Mouse (Mus musculus) liver, embryonic 14 days (tissue): ENCODE results near the gene Epha10. TPM values are rescaled to one million over a fixed set of nuclear protein-coding genes. Genes with fewer than 3 reads are reported as not detected.

Experiments used
- polyA plus RNA-seq: library from polyadenylated mRNA; depleted of rRNA; stranded (reverse); fragments of >200 nt; gene quantifications from 2 replicates; pipeline ENCODE4 v1.2.3, GENCODE M21; 2012; rRNA removed

Gene Epha10
- polyA plus RNA-seq = 0.01 TPM in 1 of 2 replicates, not detected in the other

DNA sequence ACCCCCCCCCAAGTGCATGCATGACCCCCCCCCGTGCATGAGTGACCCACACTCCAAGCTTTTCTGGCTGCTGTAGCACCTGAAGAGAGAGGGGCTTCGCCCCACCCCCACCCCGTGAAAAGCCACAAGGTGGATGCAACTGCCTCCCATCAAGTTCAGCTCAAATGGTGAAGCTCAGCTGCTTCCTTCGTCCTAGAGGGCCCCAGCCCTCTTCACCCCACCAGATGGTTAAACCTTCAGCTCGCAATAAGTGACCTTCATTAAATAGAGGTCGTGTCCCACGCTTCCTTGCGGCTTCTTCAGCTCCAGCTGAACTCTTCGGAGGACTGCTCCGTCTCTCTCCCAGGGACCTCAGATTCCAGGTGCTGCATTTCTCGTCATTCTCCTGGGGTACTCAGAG lies at the start of gene Epha10:
Gene Epha10 (plus strand): TSS at position 301 of the 400 bp plus-strand sequence.

DNA sequence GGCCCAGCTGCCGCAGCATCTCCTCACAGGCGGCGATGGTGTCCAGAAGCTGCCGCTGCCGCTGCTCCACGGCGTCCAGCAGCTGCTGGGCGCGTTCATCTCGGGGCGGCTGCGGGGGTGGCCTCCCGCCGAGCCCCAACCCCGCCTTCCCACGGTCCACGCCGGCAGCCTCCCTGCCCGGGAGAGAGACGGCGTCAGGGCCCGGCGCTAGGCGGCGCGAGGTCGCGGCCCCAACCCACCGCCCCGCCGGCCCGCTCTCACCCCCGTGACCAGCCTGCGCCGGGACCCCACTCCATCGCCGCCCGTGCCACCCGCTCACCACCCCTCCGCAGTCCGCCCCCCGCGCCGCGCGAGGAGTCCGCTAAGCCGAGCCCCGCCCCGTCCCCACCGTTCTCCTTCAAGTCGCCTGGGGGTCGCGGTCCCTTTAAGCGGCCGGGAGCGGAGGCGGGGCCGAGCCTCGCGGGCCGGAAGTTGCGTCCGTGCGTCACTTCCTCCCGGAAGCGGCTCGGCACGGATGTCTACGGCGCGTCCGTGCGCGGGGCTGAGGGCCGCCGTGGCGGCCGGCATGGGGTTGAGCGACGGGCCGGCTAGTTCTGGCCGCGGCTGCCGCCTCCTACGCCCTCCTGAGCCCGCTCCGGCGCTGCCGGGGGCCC lies 30.3 kb upstream of the Epha10 start, which contains the start of gene Yrdc:
Gene Yrdc (plus strand): TSS at position 419 of the 653 bp plus-strand sequence.

DNA sequence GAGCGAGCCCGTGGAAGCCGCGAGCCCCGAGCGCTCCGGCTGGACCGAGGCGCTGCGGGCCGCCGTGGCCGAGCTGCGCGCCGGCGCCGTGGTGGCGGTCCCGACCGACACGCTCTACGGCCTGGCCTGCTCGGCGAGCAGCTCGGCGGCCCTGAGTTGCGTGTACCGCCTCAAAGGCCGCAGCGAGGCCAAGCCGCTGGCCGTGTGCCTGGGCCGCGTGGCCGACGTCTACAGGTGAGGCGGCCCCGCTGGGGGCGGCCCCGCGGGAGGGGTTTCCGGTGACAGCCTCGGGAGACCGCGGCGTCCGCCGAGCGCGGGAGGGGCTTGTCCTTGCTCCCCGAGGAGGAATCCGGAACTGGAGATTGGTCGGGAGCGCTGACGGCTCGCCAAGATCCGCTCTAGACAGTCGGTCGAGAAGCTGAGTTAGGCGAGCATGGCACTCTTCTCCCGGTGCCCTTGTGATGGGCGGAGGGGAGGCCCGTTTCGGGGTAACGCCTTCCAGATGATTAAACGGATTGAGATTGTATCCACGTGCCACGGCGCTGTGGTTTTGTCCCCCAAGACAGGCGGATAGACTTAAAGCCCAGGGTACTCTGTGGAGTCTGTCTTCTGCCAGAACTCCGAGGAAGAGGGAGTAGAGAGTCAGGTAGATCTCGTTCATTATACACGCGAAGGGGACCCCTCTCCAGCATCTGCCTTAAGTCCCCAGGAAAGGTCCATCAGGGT lies 29.6 kb upstream of the Epha10 start, which contains the start of gene 1110065P20Rik:
Gene 1110065P20Rik (minus strand): TSS at position 264 of the 726 bp plus-strand sequence.

DNA sequence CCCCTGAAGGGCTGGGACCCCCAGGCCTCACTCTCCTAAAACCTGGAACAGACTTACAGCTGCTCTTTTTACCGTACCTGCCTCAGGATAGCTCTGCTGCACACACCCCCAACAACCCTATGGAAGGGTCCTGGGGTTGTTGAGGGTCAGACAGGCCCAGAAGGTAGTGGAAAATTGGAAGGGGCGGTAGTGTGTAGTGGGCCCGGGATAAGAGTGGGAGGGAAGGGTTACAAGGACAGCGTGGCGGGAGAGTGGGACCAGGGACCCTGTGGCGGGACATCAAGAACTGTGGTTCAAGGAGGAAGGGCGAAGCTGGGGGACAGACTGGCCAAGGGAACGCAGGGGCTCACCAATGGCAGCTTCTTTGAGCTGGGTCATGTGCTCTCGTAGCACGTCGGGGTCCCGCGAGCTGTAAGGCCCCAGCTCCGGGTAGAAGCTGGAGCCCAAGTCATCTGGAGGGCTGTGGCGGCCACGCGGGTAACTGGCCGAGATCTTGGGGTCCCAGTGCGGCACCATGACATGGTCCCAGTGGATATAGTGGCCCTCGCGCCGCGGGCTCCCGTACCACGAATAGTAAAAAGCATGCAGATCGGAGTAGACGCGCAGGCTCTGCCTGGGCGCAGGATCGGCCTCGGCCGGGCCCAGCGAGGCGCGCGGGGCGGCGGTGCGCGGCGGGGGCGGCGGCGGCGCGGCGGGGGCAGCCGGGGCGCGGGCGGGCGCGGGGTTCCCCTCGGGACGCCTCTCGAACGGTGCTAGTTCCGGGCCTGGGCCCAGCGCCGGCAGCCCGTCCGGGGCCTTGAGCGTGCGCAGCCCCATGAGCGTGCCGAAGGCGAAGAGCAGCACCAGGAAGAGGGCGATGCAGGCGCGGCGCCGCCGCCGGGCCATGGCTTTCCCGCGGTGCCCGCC lies 19.2 kb upstream of the Epha10 start, which contains the start of gene Maneal:
Gene Maneal (minus strand): TSS at position 889 of the 906 bp plus-strand sequence.

DNA sequence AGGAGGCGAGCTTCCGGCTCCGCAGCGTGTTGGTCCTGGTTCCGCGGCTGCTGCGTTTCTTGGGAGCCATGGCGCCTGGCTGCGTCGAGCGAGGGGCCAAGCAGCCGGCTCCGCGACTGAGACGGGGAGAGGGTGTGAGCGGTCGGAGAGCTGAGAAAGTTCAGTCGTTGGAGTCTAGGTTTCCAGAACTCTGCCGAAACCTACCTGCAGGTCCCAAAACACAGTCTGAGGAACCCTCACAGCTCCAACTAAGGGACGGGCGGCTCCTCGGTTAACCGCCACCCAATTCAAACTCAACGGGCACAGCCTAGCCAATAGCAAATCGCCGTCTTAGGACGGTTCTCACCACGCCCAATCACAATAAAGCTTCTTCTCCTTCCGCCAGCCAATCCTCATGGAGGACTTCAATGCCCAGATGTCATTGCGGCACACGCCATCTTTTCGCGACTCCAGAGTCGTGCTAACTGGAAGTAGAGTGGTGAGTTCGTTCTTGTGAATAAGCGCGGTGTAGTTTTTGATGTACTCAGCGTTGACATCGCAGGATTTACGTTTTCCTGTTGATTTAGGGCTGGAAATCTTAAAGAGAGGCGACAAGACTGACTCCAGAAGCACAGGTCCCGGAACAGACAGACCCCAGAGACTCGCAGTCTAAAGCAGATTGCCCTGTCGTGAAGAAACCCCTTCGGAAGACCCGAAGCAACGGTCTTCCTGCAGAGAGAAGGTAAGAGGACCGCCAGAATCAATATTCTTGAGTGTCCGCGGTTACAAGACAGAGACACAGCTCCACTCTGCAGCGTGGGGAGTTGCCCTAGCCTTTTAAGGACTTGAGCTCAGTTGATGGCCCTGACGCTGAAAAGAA lies 56.1 kb downstream of the Epha10 start, which contains the start of gene 9930104L06Rik:
Gene 9930104L06Rik (plus strand): TSS at position 436 of the 859 bp plus-strand sequence.

DNA sequence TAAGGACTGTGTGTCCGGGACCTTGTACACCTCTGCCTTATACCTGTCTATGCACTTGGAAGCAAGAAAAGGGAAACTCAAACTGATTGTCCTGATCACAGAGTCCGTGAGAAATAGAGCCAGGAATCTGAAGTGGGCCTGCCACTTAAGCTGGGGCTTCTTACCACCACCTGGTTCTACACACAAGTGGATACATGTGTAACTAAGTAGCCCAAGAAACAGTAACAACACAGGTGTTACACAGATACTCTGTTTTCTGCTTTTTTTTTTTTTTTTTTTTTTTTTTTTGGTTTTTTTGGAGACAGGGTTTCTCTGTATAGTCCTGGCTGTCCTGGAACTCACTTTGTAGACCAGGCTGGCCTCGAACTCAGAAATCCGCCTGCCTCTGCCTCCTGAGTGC lies 58.5 kb downstream of the Epha10 start, which contains the start of gene Cdca8:
Gene Cdca8 (minus strand): TSS at position 101 of the 400 bp plus-strand sequence.

Other genes with a start within 250 kb of the Epha10 start
- gene Pou3f1, start 224.1 kb upstream of the Epha10 start, polyA plus RNA-seq = 0.01 TPM in 2 replicates
- gene Utp11, start 187.3 kb upstream of the Epha10 start, polyA plus RNA-seq = 18.1 and 18.4 TPM in 2 replicates
- gene Fhl3, start 180.2 kb upstream of the Epha10 start, polyA plus RNA-seq = 2.5 and 3.4 TPM in 2 replicates
- gene Sf3a3, start 166.1 kb upstream of the Epha10 start, polyA plus RNA-seq = 46.1 and 50.2 TPM in 2 replicates
- gene Inpp5b, start 139.0 kb upstream of the Epha10 start, polyA plus RNA-seq = 29.7 and 37.7 TPM in 2 replicates
- gene Mtf1, start 78.8 kb upstream of the Epha10 start, polyA plus RNA-seq = 8.3 and 9.0 TPM in 2 replicates
- gene Yrdc, start 30.2 kb upstream of the Epha10 start, polyA plus RNA-seq = 19.6 and 27.2 TPM in 2 replicates
- gene 1110065P20Rik, start 29.7 kb upstream of the Epha10 start, polyA plus RNA-seq = 9.4 and 10.3 TPM in 2 replicates
- 0.01 and 0.03 TPM in 2 replicates for gene Maneal, start 18.7 kb upstream of the Epha10 start, polyA plus RNA-seq
- 5.5 and 7.0 TPM in 2 replicates for gene 9930104L06Rik, start 56.1 kb downstream of the Epha10 start, polyA plus RNA-seq
- gene Cdca8, start 58.4 kb downstream of the Epha10 start, polyA plus RNA-seq = 62.8 and 68.2 TPM in 2 replicates
- gene Rspo1, start 105.5 kb downstream of the Epha10 start, polyA plus RNA-seq = 0.75 and 0.92 TPM in 2 replicates
- gene Gnl2, start 135.7 kb downstream of the Epha10 start, polyA plus RNA-seq = 29.5 and 31.3 TPM in 2 replicates
- gene Dnali1, start 184.8 kb downstream of the Epha10 start, polyA plus RNA-seq = 0.01 TPM in 1 of 2 replicates, not detected in the other
- 8.4 and 10.2 TPM in 2 replicates for gene Snip1, start 185.8 kb downstream of the Epha10 start, polyA plus RNA-seq
- 12.4 and 16.9 TPM in 2 replicates for gene Meaf6, start 204.2 kb downstream of the Epha10 start, polyA plus RNA-seq
- gene Zc3h12a, start 246.9 kb downstream of the Epha10 start, polyA plus RNA-seq = 0.85 and 0.89 TPM in 2 replicates